In genomic region chr2:154986609-154987008, GRCm38 (mm10) we compare ENCODE assay signal across 16 mouse cellular contexts. TPM values are rescaled to one million over a fixed set of nuclear protein-coding genes. Genes with fewer than 3 reads are reported as not detected.
A peak's percentile ranks its signal among the peaks of the same experiment; 100 is the strongest.
DNase-seq lines count a peak whose midpoint lies in the region; ATAC-seq and TF ChIP-seq lines count a peak whose summit lies in the region.
"Had no signal": no experiment of that assay in that cellular context is flagged by ENCODE, and none has a peak within 500 bp of the region (broad histone marks: within the 10 kb centered on the region; RNA-seq: fewer than 3 reads in every experiment).

No protein-coding gene starts in this region.

- 0 out of 2 replicates have a peak, but pooled peaks have one; percentile 15 for TF ChIP-seq CTCF in forebrain, postnatal 0 days (IDR thresholded peaks at IDR 0.05; ENCODE audit: low read depth)
- TF ChIP-seq CTCF in liver, embryonic 14.5 days (IDR thresholded peaks at IDR 0.05; ENCODE audit: low read depth): peak; percentile 34

- H3K36me3 ChIP-seq in forebrain, postnatal 0 days (ENCODE audit: insufficient read depth): no peaks in the 10 kb centered on the region
- no peaks in the 10 kb centered on the region for H3K36me3 ChIP-seq in forebrain, embryonic 14.5 days (ENCODE audit: control insufficient read depth, insufficient read depth, low read length)
- H3K36me3 ChIP-seq in liver, embryonic 14.5 days (replicated peaks; ENCODE audit: control insufficient read depth, insufficient read depth, low read depth): no peaks in the 10 kb centered on the region
- H3K36me3 ChIP-seq: heart, embryonic 12.5 days had no signal

- no peak for TF ChIP-seq EP300 in liver, embryonic 14.5 days (IDR thresholded peaks at IDR 0.05; ENCODE audit: low read depth)

- no peaks in the 10 kb centered on the region for H3K9me3 ChIP-seq in forebrain, postnatal 0 days (ENCODE audit: low read length)
- H3K9me3 ChIP-seq in forebrain, embryonic 14.5 days (replicated peaks; ENCODE audit: control insufficient read depth, low read length): no peaks in the 10 kb centered on the region
- no peaks in the 10 kb centered on the region for H3K9me3 ChIP-seq in liver, embryonic 14.5 days (ENCODE audit: control insufficient read depth, low read length)
- H3K9me3 ChIP-seq: heart, embryonic 12.5 days had no signal

- no peaks in the 10 kb centered on the region for H3K4me1 ChIP-seq in forebrain, postnatal 0 days (ENCODE audit: insufficient read depth)
- no peaks in the 10 kb centered on the region for H3K4me1 ChIP-seq in forebrain, embryonic 14.5 days (ENCODE audit: control insufficient read depth, insufficient read depth, low read length)
- no peaks in the 10 kb centered on the region; a peak in 1 of 4 replicates for H3K4me1 ChIP-seq in liver, embryonic 14.5 days (replicated peaks; ENCODE audit: control insufficient read depth in 2 of 2, insufficient read depth in 2 of 2, low read length in 1 of 2)
- H3K4me1 ChIP-seq: heart, embryonic 12.5 days had no signal

- no peaks in the 10 kb centered on the region for H3K27me3 ChIP-seq in forebrain, postnatal 0 days (ENCODE audit: insufficient read depth, low read length)
- no peaks in the 10 kb centered on the region for H3K27me3 ChIP-seq in forebrain, embryonic 14.5 days (replicated peaks; ENCODE audit: control insufficient read depth, insufficient read depth, low read length)
- H3K27me3 ChIP-seq in liver, embryonic 14.5 days (ENCODE audit: control insufficient read depth, insufficient read depth, low read length): no peaks in the 10 kb centered on the region
- H3K27me3 ChIP-seq: heart, embryonic 12.5 days had no signal

- H3K4me3 ChIP-seq in forebrain, postnatal 0 days (ENCODE audit: low read depth, low read length): no peak overlapping the region
- H3K4me3 ChIP-seq in forebrain, embryonic 14.5 days (ENCODE audit: low read depth, low read length): no peak overlapping the region
- H3K4me3 ChIP-seq in liver, embryonic 14.5 days (ENCODE audit: insufficient read depth in 1 of 2, low read depth in 2 of 2, low read length in 2 of 2): no peak overlapping the region
- H3K4me3 ChIP-seq: heart, embryonic 12.5 days had no signal

- H3K27ac ChIP-seq in forebrain, postnatal 0 days (ENCODE audit: low read depth, low read length): no peak overlapping the region
- no peak overlapping the region for H3K27ac ChIP-seq in forebrain, embryonic 14.5 days (ENCODE audit: low read depth, low read length)
- H3K27ac ChIP-seq in liver, embryonic 14.5 days: no peak overlapping the region

- no peak for ATAC-seq in forebrain, postnatal 0 days
- ATAC-seq in forebrain, embryonic 14.5 days: no peak
- ATAC-seq in liver, embryonic 14.5 days (ENCODE audit: insufficient read depth): no peak
- ATAC-seq: inflammation-experienced regulatory T-cells, adult 6 months; midbrain, embryonic 16.5 days had no signal

- H3K9ac ChIP-seq in forebrain, postnatal 0 days: no peak overlapping the region
- H3K9ac ChIP-seq in forebrain, embryonic 14.5 days (ENCODE audit: low read length): no peak overlapping the region
- no peak overlapping the region for H3K9ac ChIP-seq in liver, embryonic 14.5 days (replicated peaks)
- H3K9ac ChIP-seq: heart, embryonic 12.5 days had no signal

- 70% methylated on average over 1 of the region's 1 CpGs for WGBS in forebrain, postnatal 0 days
- 76% methylated on average over 1 of the region's 1 CpGs for WGBS in forebrain, embryonic 14.5 days
- 24% methylated on average over 1 of the region's 1 CpGs for WGBS in liver, embryonic 14.5 days (ENCODE audit: insufficient replicate concordance)

- H3K4me2 ChIP-seq in forebrain, postnatal 0 days (ENCODE audit: low read depth): no peak overlapping the region
- H3K4me2 ChIP-seq in forebrain, embryonic 14.5 days (ENCODE audit: low read length): no peak overlapping the region
- H3K4me2 ChIP-seq in liver, embryonic 14.5 days (ENCODE audit: low read depth): no peak overlapping the region
- H3K4me2 ChIP-seq: heart, embryonic 12.5 days had no signal

- DNase-seq in forebrain, postnatal 0 days: no peak
- no peak for DNase-seq in forebrain, embryonic 14.5 days (ENCODE audit: low spot score)
- no peak for DNase-seq in liver, embryonic 14.5 days (ENCODE audit: low read depth in 3 of 3, low spot score in 3 of 3)
- DNase-seq in liver (no peak), 3T3-L1 (ENCODE audit: low read depth, low spot score) (peak; percentile 22), NIH3T3 (ENCODE audit: low read depth) (peak; percentile 17)
- DNase-seq in adrenal gland, adult 18-20 months (ENCODE audit: low spot score in 2 of 2): no peak
- no peak for DNase-seq in heart, postnatal 4 days
- DNase-seq: cerebellum, postnatal 14 days; gastrocnemius, postnatal 36 days; heart, postnatal 36 days; left cerebral cortex, postnatal 4 days had no signal

RNA-seq across cellular contexts. Expression of gene Gm14226, which starts 31.5 kb away (rescaled TPM):
- 0.08 TPM in 1 of 2 replicates, not detected in the other for total RNA-seq in forebrain, postnatal 0 days (2014; rRNA removed)
- 0.05 TPM in 1 of 2 replicates, not detected in the other for polyA plus RNA-seq in forebrain, postnatal 0 days (2015; fragmentation: Nextera tagmentation; extraction: Ambion mirVana)
- not detected in 2 replicates for polyA plus RNA-seq in forebrain, embryonic 14.5 days (2014; fragmentation: Nextera tagmentation; extraction: Ambion mirVana)
- polyA plus RNA-seq in liver, embryonic 14.5 days (2012; rRNA removed): 0.14 and 0.16 TPM in 2 replicates
- polyA plus RNA-seq in liver, embryonic 14.5 days (2014; fragmentation: Nextera tagmentation; extraction: Ambion mirVana): 0.36 and 0.49 TPM in 2 replicates
- total RNA-seq in adrenal gland, adult 18-20 months (2021): 1 to 10 TPM; 2.1 to 6.0 TPM
- total RNA-seq in heart, postnatal 4 days (2021): under 1 TPM; 0.16 to 0.21 TPM
- total RNA-seq: gastrocnemius, postnatal 36 days had no signal
- polyA plus RNA-seq: C2C12 had no signal

Comparison
In these comparisons a context has a peak if more than half of its experiments do, and no peak if none do; other contexts are left out.
1. DNase-seq: peak in 3T3-L1 (single experiment) and NIH3T3 (single experiment); none in forebrain, postnatal 0 days (single experiment), forebrain, embryonic 14.5 days (single experiment), liver, embryonic 14.5 days (0 of 3), liver (single experiment), adrenal gland, adult 18-20 months (0 of 2) and heart, postnatal 4 days (single experiment).